Mouse (Mus musculus) G1E (cell line): Measurements from ENCODE around the gene Zfp94. TPM values are rescaled to one million over a fixed set of nuclear protein-coding genes. Genes with fewer than 3 reads are reported as not detected.

ENCODE experiments used
- ATAC-seq: 2 replicates; pipeline ENCODE4 v1.8.0; 2016; ENCODE audit warnings: mild to moderate bottlenecking; ENCODE audit not compliant: insufficient number of reproducible peaks, poor library complexity, low FRiP score, severe bottlenecking; ENCODE audit errors: extremely low read depth
- DNase-seq: peaks from one replicate; pipeline ENCODE4 v3.0.0; 2012; ENCODE audit warnings: low spot score
- H3K27me3 ChIP-seq: 2 replicates; pipeline ENCODE4 v1.6.1; 2012; ENCODE audit warnings: mild to moderate bottlenecking, low read length, inconsistent platforms; ENCODE audit not compliant: insufficient read depth
- H3K36me3 ChIP-seq: replicated peaks from 2 replicates; pipeline ENCODE3; 2012; ENCODE audit warnings: mild to moderate bottlenecking, inconsistent platforms
- H3K4me1 ChIP-seq: 2 replicates; pipeline ENCODE4 v1.6.1; 2012; ENCODE audit warnings: low read depth, low read length, inconsistent platforms, mixed read lengths; ENCODE audit not compliant: insufficient read depth
- H3K4me3 ChIP-seq: 2 replicates; pipeline ENCODE4 v1.5.1; 2012; ENCODE audit warnings: low read depth, mild to moderate bottlenecking, inconsistent platforms, low read length, moderate library complexity, mixed read lengths
- H3K9me3 ChIP-seq: replicated peaks from 2 replicates; pipeline ENCODE4 v1.6.1; 2012; ENCODE audit warnings: inconsistent platforms
- CTCF ChIP-seq: IDR thresholded peaks from 2 replicates; pipeline ENCODE4 v1.5.1; 2012; ENCODE audit warnings: low read depth, low read length, inconsistent platforms, mixed read lengths
- GATA1 ChIP-seq: IDR thresholded peaks from 2 replicates; pipeline ENCODE4 v1.6.1; 2012; ENCODE audit warnings: borderline replicate concordance, low read length, inconsistent platforms, mixed read lengths
- GATA2 ChIP-seq: IDR thresholded peaks from 2 replicates; pipeline ENCODE4 v1.6.1; 2012; ENCODE audit warnings: low read depth, low read length, inconsistent platforms, borderline replicate concordance
- POLR2AphosphoS5 ChIP-seq: IDR thresholded peaks from 2 replicates; pipeline ENCODE4 v1.6.1; 2012; ENCODE audit warnings: low read depth, low read length, inconsistent platforms; ENCODE audit not compliant: insufficient replicate concordance
- TAL1 ChIP-seq: conservative IDR thresholded peaks from 2 replicates; pipeline ENCODE4 v1.6.1; 2012; ENCODE audit warnings: low read depth, low read length, inconsistent platforms, mixed read lengths
- polyA plus RNA-seq: library from polyadenylated mRNA; stranded (reverse); fragments of >175 nt; gene quantifications from 2 replicates; pipeline ENCODE4 v1.2.3, GENCODE M21; 2012
- total RNA-seq, 2 experiments: library from RNA; stranded (forward) in 1 of 2; stranded (reverse) in 1 of 2; fragments of 200-1000 nt in 1 of 2; fragments of >200 nt in 1 of 2; fragmentation: Nextera tagmentation in 1 of 2; gene quantifications; 2 replicates each; pipeline ENCODE4 v1.2.3; 2014 to 2017

The Zfp94 gene
- 8.9 and 12.5 TPM in 2 replicates for total RNA-seq (2014; fragmentation: Nextera tagmentation)
- 5.4 and 6.0 TPM in 2 replicates for total RNA-seq (2017)
- 3.1 and 3.5 TPM in 2 replicates for polyA plus RNA-seq

DNA sequence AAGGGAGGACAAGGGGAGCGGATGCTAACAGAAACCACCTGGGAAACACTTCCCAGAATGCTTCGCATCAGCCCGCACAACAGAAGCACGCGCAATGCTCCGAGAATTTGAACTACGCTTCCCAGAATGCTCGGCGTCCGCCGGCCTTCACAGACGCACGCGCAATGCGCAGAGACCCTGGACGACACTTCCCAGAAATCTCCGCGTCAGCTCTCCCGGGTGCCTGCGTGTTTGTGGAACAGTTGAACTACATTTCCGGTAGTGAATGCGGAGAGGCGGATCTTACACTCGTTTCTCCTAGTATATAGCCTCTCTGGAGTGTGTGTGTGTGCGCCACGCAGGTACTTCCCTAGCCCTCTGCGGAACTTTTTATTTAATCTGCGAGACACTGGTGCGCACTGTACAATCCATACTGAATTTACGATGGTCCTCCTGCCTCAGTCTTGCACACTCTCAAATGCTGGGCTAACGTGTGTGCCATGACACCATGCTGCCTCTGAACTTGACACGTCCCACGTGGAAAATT lies at the start of gene Zfp94:
Zfp94 (minus strand) TSS at position 100 of the 526 bp plus-strand sequence.
- Histone ChIP-seq H3K4me3 (peak within 1 kb of the TSS; percentile 74), H3K9me3 (no peaks in the 10 kb centered on the region), H3K4me1 (peaks cover 17% of the 10 kb centered on the region), H3K36me3 (peaks cover 29% of the 10 kb centered on the region), H3K27me3 (peaks cover 12% of the 10 kb centered on the region)
- DNase-seq (peak; percentile 92), ATAC-seq (peak; percentile 94)
- TF ChIP-seq CTCF (no peak), GATA2 (no peak), GATA1 (no peak), POLR2AphosphoS5 (no peak), TAL1 (no peak)

DNA sequence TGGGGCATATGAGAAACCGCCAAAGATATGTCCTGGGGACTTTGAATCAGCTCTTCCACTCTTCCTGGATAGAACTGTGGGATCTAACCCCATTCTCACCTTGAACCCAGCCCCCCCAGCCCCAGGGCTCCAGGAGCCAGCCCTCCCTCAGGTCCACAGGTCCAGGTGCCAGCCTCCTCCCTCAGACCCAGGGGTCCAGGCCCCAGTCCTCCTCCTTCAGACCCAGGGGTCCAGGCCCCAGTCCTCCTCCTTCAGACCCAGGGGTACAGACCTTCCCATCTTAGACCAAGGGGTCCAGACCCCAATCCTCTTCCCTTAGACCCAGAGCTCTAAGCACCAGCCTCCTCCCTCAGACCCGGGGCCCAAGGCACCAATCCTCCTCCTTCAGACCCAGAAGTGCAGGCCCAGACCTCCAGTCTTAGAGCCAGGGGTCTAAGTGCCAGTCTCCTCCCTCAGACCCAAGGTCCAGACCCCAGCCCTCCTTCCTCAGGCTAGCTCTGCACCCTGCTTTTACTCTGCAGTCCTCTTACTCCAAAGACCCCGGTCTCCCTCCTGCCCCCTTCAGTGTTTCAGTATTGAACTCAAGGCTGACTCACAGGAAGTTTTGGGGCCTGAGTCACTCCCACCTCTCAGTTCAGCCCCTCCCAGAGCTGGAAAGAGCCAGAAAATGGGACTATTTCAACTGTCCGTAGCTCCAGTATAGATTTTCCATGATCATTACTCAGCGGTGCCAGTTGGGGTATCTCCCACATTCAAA lies 49.0 kb upstream of the Zfp94 start:
- Histone ChIP-seq H3K4me3 (no peak overlapping the region), H3K27me3 (no peaks in the 10 kb centered on the region), H3K9me3 (no peaks in the 10 kb centered on the region; the same call in 1 of the 2 replicates), H3K36me3 (no peaks in the 10 kb centered on the region), H3K4me1 (peaks cover 65% of the 10 kb centered on the region)
- DNase-seq = no peak
- no peak for TF ChIP-seq POLR2AphosphoS5
- no peak for TF ChIP-seq GATA2
- TF ChIP-seq TAL1 = no peak
- TF ChIP-seq CTCF = no peak
- TF ChIP-seq GATA1 = no peak
- ATAC-seq = no peak

DNA sequence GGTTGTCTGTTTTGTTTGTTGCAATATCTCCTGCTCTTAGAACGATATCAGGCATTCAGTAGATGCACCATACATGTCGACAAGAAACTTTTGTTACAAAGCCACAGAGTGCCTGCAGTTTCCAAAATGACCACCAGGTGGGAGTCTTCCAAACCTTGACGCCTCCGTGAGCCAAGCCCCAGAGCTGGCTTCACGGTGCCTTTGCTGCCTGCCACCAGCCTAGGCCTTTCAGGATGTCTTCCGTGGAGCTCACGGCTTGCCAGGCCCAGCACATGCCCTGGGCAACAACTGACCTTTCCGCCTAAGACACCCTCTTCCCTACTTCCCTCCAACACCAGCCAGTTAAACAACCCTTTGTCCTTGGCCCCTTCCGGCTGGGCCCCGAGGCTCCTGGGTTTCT lies 48.4 kb upstream of the Zfp94 start:
- Histone ChIP-seq H3K4me1 (peaks cover 59% of the 10 kb centered on the region), H3K36me3 (no peaks in the 10 kb centered on the region), H3K9me3 (no peaks in the 10 kb centered on the region; the same call in 1 of the 2 replicates), H3K27me3 (no peaks in the 10 kb centered on the region), H3K4me3 (no peak overlapping the region)
- TF ChIP-seq GATA1 (no peak), GATA2 (no peak), TAL1 (no peak), POLR2AphosphoS5 (no peak), CTCF (peak; percentile 55; the same call in 1 of the 2 replicates)
- DNase-seq (peak; percentile 70), ATAC-seq (peak; percentile 61)

DNA sequence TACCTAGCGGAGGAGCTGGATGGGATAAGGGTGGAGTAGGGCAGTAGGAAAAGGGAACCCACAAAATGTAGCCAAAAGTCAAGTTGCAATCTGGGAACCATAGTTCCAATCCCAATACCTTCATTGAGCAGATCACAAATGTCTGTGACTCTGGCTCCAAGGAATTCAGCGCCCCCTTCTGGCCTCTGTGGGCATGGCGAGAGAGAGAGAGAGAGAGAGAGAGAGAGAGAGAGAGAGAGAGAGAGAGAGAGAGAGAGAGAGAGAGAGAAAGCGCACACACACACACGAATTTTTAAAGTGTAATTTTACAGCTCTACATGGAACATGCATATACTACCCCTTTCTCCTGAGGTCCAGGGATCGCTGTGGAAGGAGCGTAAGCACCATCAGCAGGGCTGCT lies 46.8 kb upstream of the Zfp94 start:
- DNase-seq = no peak
- TF ChIP-seq CTCF (no peak), TAL1 (no peak), GATA2 (no peak), GATA1 (no peak), POLR2AphosphoS5 (no peak)
- no peak for ATAC-seq
- no peaks in the 10 kb centered on the region for H3K36me3 ChIP-seq
- H3K4me3 ChIP-seq = no peak overlapping the region
- no peaks in the 10 kb centered on the region for H3K27me3 ChIP-seq
- H3K4me1 ChIP-seq = peaks cover 43% of the 10 kb centered on the region
- no peaks in the 10 kb centered on the region; the same call in 1 of the 2 replicates for H3K9me3 ChIP-seq

DNA sequence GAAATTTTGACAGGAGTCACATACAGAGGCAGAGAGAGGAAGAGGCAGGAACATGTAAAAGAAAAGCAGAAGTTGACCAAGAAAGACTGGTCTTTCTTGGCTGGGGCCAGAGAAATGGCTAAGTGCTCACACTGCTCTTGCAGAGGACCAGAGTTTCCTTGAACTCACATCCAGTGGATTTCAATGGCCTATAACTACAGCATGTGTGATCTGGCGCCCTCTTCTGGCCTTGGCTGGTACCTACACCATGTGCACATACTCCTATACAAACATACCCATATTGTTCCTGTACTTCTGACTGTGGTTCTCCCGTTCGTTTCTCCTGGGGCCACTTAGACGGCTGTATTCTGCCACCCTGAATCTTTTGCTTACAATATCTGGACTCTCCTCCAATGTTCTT lies 44.5 kb upstream of the Zfp94 start:
- Histone ChIP-seq H3K9me3 (peaks cover 4% of the 10 kb centered on the region; the same call in 1 of the 2 replicates), H3K27me3 (peaks cover 2% of the 10 kb centered on the region; the same call in 1 of the 2 replicates), H3K4me1 (peaks cover 22% of the 10 kb centered on the region), H3K36me3 (no peaks in the 10 kb centered on the region), H3K4me3 (no peak overlapping the region)
- ATAC-seq = no peak
- no peak for DNase-seq
- TF ChIP-seq POLR2AphosphoS5 (no peak), CTCF (no peak), GATA2 (no peak)

DNA sequence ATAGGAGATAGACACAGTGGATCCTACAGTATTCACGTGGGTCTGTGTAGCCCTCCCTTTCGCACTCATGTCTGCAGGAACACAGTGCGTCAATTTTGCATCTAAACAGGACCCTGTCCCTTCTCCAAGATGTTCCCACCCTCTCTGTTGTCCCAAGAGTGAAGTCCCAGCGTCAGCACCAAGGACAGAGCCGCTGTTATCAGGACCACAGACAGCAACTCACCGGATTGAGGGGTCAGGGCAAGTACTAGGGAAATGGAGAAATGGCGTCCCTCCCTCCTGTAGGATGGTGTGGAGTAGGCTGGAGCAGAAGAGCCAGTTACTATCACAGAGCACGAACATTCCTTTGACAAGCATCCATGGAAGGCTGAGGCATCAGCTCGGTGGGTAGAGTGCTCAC lies 42.8 kb upstream of the Zfp94 start:
- H3K27me3 ChIP-seq = peaks cover 13% of the 10 kb centered on the region
- H3K9me3 ChIP-seq = peaks cover 4% of the 10 kb centered on the region; the same call in 1 of the 2 replicates
- H3K4me1 ChIP-seq = peaks cover 8% of the 10 kb centered on the region
- ATAC-seq (no peak), DNase-seq (peak; percentile 45)
- no peak overlapping the region for H3K4me3 ChIP-seq
- no peak for TF ChIP-seq CTCF
- TF ChIP-seq GATA1 = no peak
- no peak for TF ChIP-seq GATA2
- TF ChIP-seq POLR2AphosphoS5 = no peak
- no peak for TF ChIP-seq TAL1
- no peaks in the 10 kb centered on the region for H3K36me3 ChIP-seq

DNA sequence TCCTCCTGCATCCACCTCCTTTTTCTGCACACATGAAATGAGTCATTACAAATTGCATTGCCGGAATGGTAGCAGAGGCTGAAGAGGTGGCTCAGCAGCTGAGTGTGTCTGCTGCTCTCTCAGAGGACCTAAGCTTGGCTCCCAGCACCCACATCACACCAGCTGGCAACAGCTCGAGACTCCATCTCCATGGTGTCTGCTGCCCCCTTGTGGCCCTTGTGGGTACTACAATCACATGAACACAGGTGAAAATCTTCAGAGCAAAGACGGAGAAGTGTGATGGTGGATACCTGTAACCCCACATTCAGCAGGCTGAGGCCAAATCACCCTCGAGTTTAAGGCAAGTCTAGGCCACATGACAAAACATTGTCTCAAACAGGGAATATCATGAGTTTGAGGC lies 41.4 kb upstream of the Zfp94 start:
- Histone ChIP-seq H3K27me3 (peaks cover 24% of the 10 kb centered on the region), H3K4me1 (0 out of 2 replicates have a peak, but pooled peaks cover under 1% of the 10 kb centered on the region), H3K9me3 (peaks cover 4% of the 10 kb centered on the region; the same call in 1 of the 2 replicates), H3K36me3 (no peaks in the 10 kb centered on the region), H3K4me3 (no peak overlapping the region)
- no peak for ATAC-seq
- TF ChIP-seq GATA1 = no peak
- TF ChIP-seq CTCF = peak; percentile 62; the same call in 1 of the 2 replicates
- DNase-seq = no peak
